Mouse (Mus musculus): Measurements from ENCODE around the gene Mfng. TPM values are rescaled to one million over a fixed set of nuclear protein-coding genes. Genes with fewer than 3 reads are reported as not detected.

The Mfng gene
- total RNA-seq, 1 experiment from 2014 or later: 45.7 TPM

- peak; percentile 52 to 59 for ATAC-seq (replicated peaks in 1 of 2; ENCODE audit: insufficient read depth in 1 of 2, low FRiP score in 2 of 2, low TSS enrichment in 1 of 2, low read depth in 1 of 2, poor library complexity in 2 of 2, severe bottlenecking in 2 of 2)
Measured at GRCm38 (mm10) chr15:78772368-78772763, 909 bp downstream of the Mfng start.

- ATAC-seq (replicated peaks in 1 of 2; ENCODE audit: insufficient read depth in 1 of 2, low FRiP score in 2 of 2, low TSS enrichment in 1 of 2, low read depth in 1 of 2, poor library complexity in 2 of 2, severe bottlenecking in 2 of 2): peak; percentile 69 to 70
Measured at GRCm38 (mm10) chr15:78771531-78772367, 1.5 kb downstream of the Mfng start.

- ATAC-seq (replicated peaks in 1 of 2; ENCODE audit: insufficient read depth in 1 of 2, low FRiP score in 2 of 2, low TSS enrichment in 1 of 2, low read depth in 1 of 2, poor library complexity in 2 of 2, severe bottlenecking in 2 of 2): no peak
Measured at GRCm38 (mm10) chr15:78770983-78771355, 2.3 kb downstream of the Mfng start.

- no peak for ATAC-seq (replicated peaks in 1 of 2; ENCODE audit: insufficient read depth in 1 of 2, low FRiP score in 2 of 2, low TSS enrichment in 1 of 2, low read depth in 1 of 2, poor library complexity in 2 of 2, severe bottlenecking in 2 of 2)
Measured at GRCm38 (mm10) chr15:78770234-78770982, 2.9 kb downstream of the Mfng start.

- ATAC-seq (replicated peaks in 1 of 2; ENCODE audit: insufficient read depth in 1 of 2, low FRiP score in 2 of 2, low TSS enrichment in 1 of 2, low read depth in 1 of 2, poor library complexity in 2 of 2, severe bottlenecking in 2 of 2): no peak
Measured at GRCm38 (mm10) chr15:78769064-78769463, 4.2 kb downstream of the Mfng start.

GRCm38 (mm10) chr15:78763704-78764103 lies 9.6 kb downstream of the Mfng start:
- ATAC-seq (replicated peaks in 1 of 2; ENCODE audit: insufficient read depth in 1 of 2, low FRiP score in 2 of 2, low TSS enrichment in 1 of 2, low read depth in 1 of 2, poor library complexity in 2 of 2, severe bottlenecking in 2 of 2): no peak

- no peak for ATAC-seq (replicated peaks in 1 of 2; ENCODE audit: insufficient read depth in 1 of 2, low FRiP score in 2 of 2, low TSS enrichment in 1 of 2, low read depth in 1 of 2, poor library complexity in 2 of 2, severe bottlenecking in 2 of 2)
Measured at GRCm38 (mm10) chr15:78763210-78763609, 10.1 kb downstream of the Mfng start.

GRCm38 (mm10) chr15:78761112-78761511 lies 12.2 kb downstream of the Mfng start:
- ATAC-seq (replicated peaks in 1 of 2; ENCODE audit: insufficient read depth in 1 of 2, low FRiP score in 2 of 2, low TSS enrichment in 1 of 2, low read depth in 1 of 2, poor library complexity in 2 of 2, severe bottlenecking in 2 of 2): no peak

- ATAC-seq (replicated peaks in 1 of 2; ENCODE audit: insufficient read depth in 1 of 2, low FRiP score in 2 of 2, low TSS enrichment in 1 of 2, low read depth in 1 of 2, poor library complexity in 2 of 2, severe bottlenecking in 2 of 2): no peak
Measured at GRCm38 (mm10) chr15:78758132-78758531, 15.1 kb downstream of the Mfng start.

GRCm38 (mm10) chr15:78755966-78756725 lies 17.1 kb downstream of the Mfng start:
- ATAC-seq (replicated peaks in 1 of 2; ENCODE audit: insufficient read depth in 1 of 2, low FRiP score in 2 of 2, low TSS enrichment in 1 of 2, low read depth in 1 of 2, poor library complexity in 2 of 2, severe bottlenecking in 2 of 2): no peak

- no peak for ATAC-seq (replicated peaks in 1 of 2; ENCODE audit: insufficient read depth in 1 of 2, low FRiP score in 2 of 2, low TSS enrichment in 1 of 2, low read depth in 1 of 2, poor library complexity in 2 of 2, severe bottlenecking in 2 of 2)
Measured at GRCm38 (mm10) chr15:78755226-78755625, 18.0 kb downstream of the Mfng start.

GRCm38 (mm10) chr15:78754144-78754543 lies 19.1 kb downstream of the Mfng start:
- ATAC-seq (replicated peaks in 1 of 2; ENCODE audit: insufficient read depth in 1 of 2, low FRiP score in 2 of 2, low TSS enrichment in 1 of 2, low read depth in 1 of 2, poor library complexity in 2 of 2, severe bottlenecking in 2 of 2): peak; percentile 60 to 64

GRCm38 (mm10) chr15:78752991-78753390 lies 20.3 kb downstream of the Mfng start:
- ATAC-seq (replicated peaks in 1 of 2; ENCODE audit: insufficient read depth in 1 of 2, low FRiP score in 2 of 2, low TSS enrichment in 1 of 2, low read depth in 1 of 2, poor library complexity in 2 of 2, severe bottlenecking in 2 of 2): no peak

GRCm38 (mm10) chr15:78750608-78751350 lies 22.5 kb downstream of the Mfng start:
- ATAC-seq (replicated peaks in 1 of 2; ENCODE audit: insufficient read depth in 1 of 2, low FRiP score in 2 of 2, low TSS enrichment in 1 of 2, low read depth in 1 of 2, poor library complexity in 2 of 2, severe bottlenecking in 2 of 2): no peak

GRCm38 (mm10) chr15:78749855-78750254 lies 23.4 kb downstream of the Mfng start:
- ATAC-seq (replicated peaks in 1 of 2; ENCODE audit: insufficient read depth in 1 of 2, low FRiP score in 2 of 2, low TSS enrichment in 1 of 2, low read depth in 1 of 2, poor library complexity in 2 of 2, severe bottlenecking in 2 of 2): no peak

- ATAC-seq (replicated peaks in 1 of 2; ENCODE audit: insufficient read depth in 1 of 2, low FRiP score in 2 of 2, low TSS enrichment in 1 of 2, low read depth in 1 of 2, poor library complexity in 2 of 2, severe bottlenecking in 2 of 2): peak; percentile 58 to 70; a peak in 3 of 4 replicates
Measured at GRCm38 (mm10) chr15:78744206-78744605, 29.1 kb downstream of the Mfng start.

GRCm38 (mm10) chr15:78742831-78743230 lies 30.4 kb downstream of the Mfng start:
- ATAC-seq (replicated peaks in 1 of 2; ENCODE audit: insufficient read depth in 1 of 2, low FRiP score in 2 of 2, low TSS enrichment in 1 of 2, low read depth in 1 of 2, poor library complexity in 2 of 2, severe bottlenecking in 2 of 2): no peak
